Mouse (Mus musculus) lung, adult 2 months (tissue): Measurements from ENCODE around the gene Lasp1. TPM values are rescaled to one million over a fixed set of nuclear protein-coding genes. Genes with fewer than 3 reads are reported as not detected.
"Not testable (repeated sequence)": the region's sequence is repeated elsewhere in the genome, so short reads cannot be mapped to it uniquely, and the experiment has no call there.

Experiments used
- DNase-seq: peaks from one replicate; pipeline ENCODE4 v3.0.0; 2022
- H3K4me1 ChIP-seq: fragments of 200-500 bp; 2 replicates; pipeline ENCODE4 v1.6.1; 2011; ENCODE audit warnings: low read length; ENCODE audit not compliant: control insufficient read depth, insufficient read depth
- H3K4me3 ChIP-seq: fragments of 200-500 bp; replicated peaks from 2 replicates; pipeline ENCODE3; 2011; ENCODE audit warnings: low read depth, mild to moderate bottlenecking, control low read depth, low read length; ENCODE audit errors: extremely low read depth
- CTCF ChIP-seq: fragments of 200-500 bp; IDR thresholded peaks from 2 replicates; pipeline ENCODE4 v1.5.1; 2011; ENCODE audit warnings: mild to moderate bottlenecking, low read length, control low read depth; ENCODE audit not compliant: insufficient read depth
- POLR2A ChIP-seq: fragments of 200-500 bp; IDR thresholded peaks from 2 replicates; pipeline ENCODE4 v1.6.1; 2011; ENCODE audit warnings: low read depth, mild to moderate bottlenecking, control low read depth, low read length, borderline replicate concordance; ENCODE audit errors: extremely low read depth
- WGBS: fragments of 180-500 bp; shearing (Covaris S2); methylation state at CpG from one replicate; pipeline ENCODE4 v1.1.7; 2018; 5-methylcytosine and 5-hydroxymethylcytosine counted together
- polyA plus RNA-seq: library from polyadenylated mRNA; depleted of rRNA; stranded (reverse); fragments of >200 nt; gene quantifications from 2 replicates; pipeline ENCODE4 v1.2.3, GENCODE M21; 2012

Lasp1 gene
- polyA plus RNA-seq, 1 experiment, result 137 TPM

GRCm38 (mm10) chr11:97833352-97833751 is 34.6 kb downstream of the Lasp1 start:
- H3K4me3 ChIP-seq, result no peak overlapping the region
- no peak for DNase-seq
- 70% methylated on average over 15 of the region's 15 CpGs for WGBS
- H3K4me1 ChIP-seq, result peaks cover 6% of the 10 kb centered on the region; the same call in 1 of the 2 replicates
- TF ChIP-seq POLR2A (no peak), CTCF (no peak)

- 45% methylated on average over 8 of the region's 8 CpGs for WGBS
- TF ChIP-seq POLR2A (no peak), CTCF (no peak)
- no peak for DNase-seq
Observed at GRCm38 (mm10) chr11:97836541-97836940, 37.7 kb downstream of the Lasp1 start.

GRCm38 (mm10) chr11:97837051-97837450 is 38.3 kb downstream of the Lasp1 start:
- not testable (repeated sequence) for DNase-seq, H3K4me3 ChIP-seq, H3K4me1 ChIP-seq
- WGBS, result 74% methylated on average over 9 of the region's 9 CpGs

More at GRCm38 (mm10) chr11:97836541-97836940, 37.7 kb downstream of the Lasp1 start:
- H3K4me1 ChIP-seq, result 0 out of 2 replicates have a peak, but pooled peaks cover 6% of the 10 kb centered on the region
- H3K4me3 ChIP-seq, result no peak overlapping the region

GRCm38 (mm10) chr11:97837641-97838149 is 38.9 kb downstream of the Lasp1 start:
- 0 out of 2 replicates have a peak, but pooled peaks cover 6% of the 10 kb centered on the region for H3K4me1 ChIP-seq
- no peak for DNase-seq
- TF ChIP-seq CTCF, result no peak
- TF ChIP-seq POLR2A, result no peak
- H3K4me3 ChIP-seq, result no peak overlapping the region
- WGBS, result 69% methylated on average over 7 of the region's 7 CpGs

GRCm38 (mm10) chr11:97838779-97839440 is 40.1 kb downstream of the Lasp1 start:
- Histone ChIP-seq H3K4me1 (0 out of 2 replicates have a peak, but pooled peaks cover 6% of the 10 kb centered on the region), H3K4me3 (no peak overlapping the region)
- no peak for DNase-seq
- TF ChIP-seq CTCF, result no peak
- TF ChIP-seq POLR2A, result no peak
- WGBS, result 43% methylated on average over 10 of the region's 10 CpGs

- Histone ChIP-seq H3K4me3 (no peak overlapping the region), H3K4me1 (0 out of 2 replicates have a peak, but pooled peaks cover 6% of the 10 kb centered on the region)
- TF ChIP-seq POLR2A (no peak), CTCF (no peak)
- WGBS, result 55% methylated on average over 11 of the region's 11 CpGs
- DNase-seq, result no peak
Observed at GRCm38 (mm10) chr11:97839441-97840134, 40.8 kb downstream of the Lasp1 start.

GRCm38 (mm10) chr11:97840135-97840490 is 41.3 kb downstream of the Lasp1 start:
- WGBS, result 53% methylated on average over 2 of the region's 2 CpGs
- TF ChIP-seq CTCF, result no peak
- TF ChIP-seq POLR2A, result no peak
- Histone ChIP-seq H3K4me3 (no peak overlapping the region), H3K4me1 (0 out of 2 replicates have a peak, but pooled peaks cover 6% of the 10 kb centered on the region)
- no peak for DNase-seq

- peak; percentile 60 for TF ChIP-seq CTCF
- no peak for TF ChIP-seq POLR2A
- 0 out of 2 replicates have a peak, but pooled peaks cover 6% of the 10 kb centered on the region for H3K4me1 ChIP-seq
- 2% methylated on average over 6 of the region's 6 CpGs for WGBS
- H3K4me3 ChIP-seq, result peak within 1 kb of the TSS; percentile 50
- no peak for DNase-seq
Observed at GRCm38 (mm10) chr11:97840539-97840954, 41.7 kb downstream of the Lasp1 start, which contains the start of gene B230217C12Rik. TSS of gene B230217C12Rik (plus strand) at chr11:97840780.

GRCm38 (mm10) chr11:97840991-97841661 is 42.3 kb downstream of the Lasp1 start:
- 0 out of 2 replicates have a peak, but pooled peaks have one; percentile 26 for TF ChIP-seq POLR2A
- no peak for TF ChIP-seq CTCF
- H3K4me3 ChIP-seq, result peak overlapping the region; percentile 50
- WGBS, result 7% methylated on average over 22 of the region's 22 CpGs
- H3K4me1 ChIP-seq, result 0 out of 2 replicates have a peak, but pooled peaks cover 6% of the 10 kb centered on the region
- DNase-seq, result no peak
